Mouse (Mus musculus): ENCODE measurements around the gene Abca1. TPM values are rescaled to one million over a fixed set of nuclear protein-coding genes. Genes with fewer than 3 reads are reported as not detected.
A peak's percentile ranks its signal among the peaks of the same experiment; 100 is the strongest.

Abca1 gene
- polyA plus RNA-seq, 1 experiment from 2014 or later: 3.6 TPM

DNA sequence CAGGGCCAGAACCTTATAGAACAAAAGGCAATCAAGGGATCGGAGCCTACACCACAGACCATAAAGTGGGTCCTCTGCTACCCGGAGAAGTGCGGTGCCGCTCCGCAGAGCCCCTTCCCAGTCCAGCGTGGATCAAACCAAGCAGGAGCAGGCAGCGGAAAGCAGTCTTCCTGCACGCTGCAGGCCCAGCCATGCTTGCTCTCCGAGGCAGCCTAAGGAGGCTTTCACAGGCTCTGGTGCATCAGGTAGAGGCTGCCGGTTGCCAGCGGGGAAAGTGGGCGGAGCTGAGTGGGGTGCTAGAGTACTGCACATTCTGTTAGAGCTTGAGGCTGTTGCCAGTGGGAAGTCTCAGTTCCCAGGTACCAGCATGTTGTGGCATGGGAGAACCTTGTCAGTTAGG, 170.4 kb downstream of the Abca1 start, which contains the start of gene Nipsnap3a:
Gene Nipsnap3a, plus strand, starts transcription at position 25 of the 400 bp plus-strand sequence.
- Histone ChIP-seq H3K36me3 (no peaks in the 10 kb centered on the region), H3K27ac (peak within 1 kb of the TSS; percentile 59), H3K27me3 (ENCODE audit: insufficient read depth, poor library complexity, severe bottlenecking) (no peaks in the 10 kb centered on the region), H3K9me3 (no peaks in the 10 kb centered on the region), H3K4me1 (replicated peaks) (peaks cover 4% of the 10 kb centered on the region; the same call in 1 of the 2 replicates), H3K4me3 (peak within 1 kb of the TSS; percentile 38)
- peak; percentile 9 for DNase-seq (ENCODE audit: low spot score)
- 36% methylated on average over 12 of the region's 12 CpGs for WGBS

DNA sequence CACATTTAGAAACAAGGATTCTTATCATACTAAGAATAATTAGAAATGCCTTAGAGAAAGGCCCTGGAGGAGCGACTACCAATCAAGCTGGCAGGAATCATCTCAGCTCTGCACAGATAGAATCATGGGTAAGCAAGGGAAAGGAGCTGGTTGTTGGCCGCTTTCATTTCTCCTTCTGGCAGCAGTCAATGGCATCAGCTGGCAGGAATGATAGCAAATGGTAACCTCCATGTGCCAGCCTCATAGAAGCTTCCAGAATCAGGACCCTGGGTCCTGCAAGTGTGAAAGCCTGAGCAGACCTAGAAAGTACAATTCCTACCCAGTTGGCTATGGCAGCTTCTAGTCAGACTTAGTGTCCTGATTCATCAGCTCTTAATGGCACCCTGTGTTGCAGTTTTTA, 173.4 kb downstream of the Abca1 start:
- no peak overlapping the region for H3K4me3 ChIP-seq
- peaks cover 4% of the 10 kb centered on the region; the same call in 1 of the 2 replicates for H3K4me1 ChIP-seq (replicated peaks)
- H3K27ac ChIP-seq: no peak overlapping the region
- DNase-seq (ENCODE audit: low spot score): no peak
- 89% methylated on average over 2 of the region's 2 CpGs for WGBS
- H3K36me3 ChIP-seq: no peaks in the 10 kb centered on the region
- no peaks in the 10 kb centered on the region for H3K9me3 ChIP-seq
- H3K27me3 ChIP-seq (ENCODE audit: insufficient read depth, poor library complexity, severe bottlenecking): no peaks in the 10 kb centered on the region

DNA sequence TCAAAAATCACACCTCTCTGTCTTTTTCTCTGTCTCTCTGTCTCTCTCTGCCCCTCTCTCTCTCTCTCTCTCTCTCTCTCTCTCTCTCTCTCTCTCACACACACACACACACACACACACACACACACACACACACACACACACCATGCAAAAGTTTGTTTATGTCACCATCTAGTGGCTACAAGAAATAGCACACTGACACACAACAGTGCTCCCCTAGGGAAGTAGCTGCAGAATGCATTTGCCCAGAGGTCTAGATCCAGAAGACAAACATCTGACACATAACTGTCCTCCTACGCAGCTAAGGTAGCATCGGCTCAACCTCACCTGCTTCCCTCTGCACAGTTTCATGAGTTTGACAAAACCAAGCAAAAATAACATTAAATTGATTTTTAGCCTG, 174.5 kb downstream of the Abca1 start:
- H3K27me3 ChIP-seq (ENCODE audit: insufficient read depth, poor library complexity, severe bottlenecking): no peaks in the 10 kb centered on the region
- H3K36me3 ChIP-seq: no peaks in the 10 kb centered on the region
- H3K4me1 ChIP-seq (replicated peaks): peaks cover 4% of the 10 kb centered on the region; the same call in 1 of the 2 replicates
- H3K9me3 ChIP-seq: no peaks in the 10 kb centered on the region
- no peak overlapping the region for H3K4me3 ChIP-seq
- WGBS: 85% methylated on average over 2 of the region's 2 CpGs
- H3K27ac ChIP-seq: no peak overlapping the region
- DNase-seq (ENCODE audit: low spot score): no peak

Other genes with a start within 250 kb of the Abca1 start
- gene Olfr272, start 240.7 kb downstream of the Abca1 start, polyA plus RNA-seq (2016; fragmentation: Nextera tagmentation; extraction: Ambion mirVana): not detected in 2 replicates
- gene Olfr270, start 195.3 kb downstream of the Abca1 start, polyA plus RNA-seq (2016; fragmentation: Nextera tagmentation; extraction: Ambion mirVana): not detected in 2 replicates
- not detected in 2 replicates for gene Nipsnap3a, start 170.6 kb downstream of the Abca1 start, polyA plus RNA-seq (2016; fragmentation: Nextera tagmentation; extraction: Ambion mirVana)
- gene Nipsnap3b, start 148.0 kb downstream of the Abca1 start, polyA plus RNA-seq (2016; fragmentation: Nextera tagmentation; extraction: Ambion mirVana): 100.0 and 114 TPM in 2 replicates

All from hindbrain, embryonic 10.5 days (tissue).